Mouse (Mus musculus) small intestine, adult 2 months (tissue): ENCODE measurements at regions not wholly inside any gene's neighbourhood (a gene's known extent, or its start where the extent isn't known, plus 50 kb on each side); places are given as distances from the start of the nearest gene placed in this dataset.

Source experiments
- CTCF ChIP-seq: fragments of 200-500 bp; IDR thresholded peaks from 2 replicates; pipeline ENCODE4 v1.5.1; 2012; ENCODE audit warnings: low read depth, mild to moderate bottlenecking, control low read depth, inconsistent platforms, low read length, moderate library complexity, mixed read lengths; ENCODE audit not compliant: insufficient replicate concordance, insufficient read length; ENCODE audit errors: extremely low read depth
- POLR2A ChIP-seq: fragments of 200-500 bp; IDR thresholded peaks from 2 replicates; pipeline ENCODE4 v1.6.1; 2012; ENCODE audit warnings: low read depth, mild to moderate bottlenecking, control low read depth, inconsistent platforms, low read length, moderate library complexity

GRCm38 (mm10) chr14:105360530-105360929 is 102.2 kb downstream of the Ndfip2 start:
- TF ChIP-seq CTCF (no peak), POLR2A (no peak)
